Mouse (Mus musculus) brain, embryonic 14.5 days (tissue): Measurements from ENCODE around the gene Retn.

Source experiments
- CTCF ChIP-seq: fragments of 200-500 bp; IDR thresholded peaks from 2 replicates; pipeline ENCODE4 v1.5.1; 2012; ENCODE audit warnings: inconsistent platforms, mild to moderate bottlenecking, moderate library complexity, borderline replicate concordance; ENCODE audit not compliant: insufficient read depth, insufficient read length; ENCODE audit errors: extremely low read depth
- POLR2A ChIP-seq: fragments of 200-500 bp; IDR thresholded peaks from 2 replicates; pipeline ENCODE4 v1.6.1; 2012; ENCODE audit warnings: mild to moderate bottlenecking, inconsistent platforms, borderline replicate concordance; ENCODE audit not compliant: poor library complexity, insufficient read depth, insufficient read length, severe bottlenecking; ENCODE audit errors: extremely low read depth

DNA sequence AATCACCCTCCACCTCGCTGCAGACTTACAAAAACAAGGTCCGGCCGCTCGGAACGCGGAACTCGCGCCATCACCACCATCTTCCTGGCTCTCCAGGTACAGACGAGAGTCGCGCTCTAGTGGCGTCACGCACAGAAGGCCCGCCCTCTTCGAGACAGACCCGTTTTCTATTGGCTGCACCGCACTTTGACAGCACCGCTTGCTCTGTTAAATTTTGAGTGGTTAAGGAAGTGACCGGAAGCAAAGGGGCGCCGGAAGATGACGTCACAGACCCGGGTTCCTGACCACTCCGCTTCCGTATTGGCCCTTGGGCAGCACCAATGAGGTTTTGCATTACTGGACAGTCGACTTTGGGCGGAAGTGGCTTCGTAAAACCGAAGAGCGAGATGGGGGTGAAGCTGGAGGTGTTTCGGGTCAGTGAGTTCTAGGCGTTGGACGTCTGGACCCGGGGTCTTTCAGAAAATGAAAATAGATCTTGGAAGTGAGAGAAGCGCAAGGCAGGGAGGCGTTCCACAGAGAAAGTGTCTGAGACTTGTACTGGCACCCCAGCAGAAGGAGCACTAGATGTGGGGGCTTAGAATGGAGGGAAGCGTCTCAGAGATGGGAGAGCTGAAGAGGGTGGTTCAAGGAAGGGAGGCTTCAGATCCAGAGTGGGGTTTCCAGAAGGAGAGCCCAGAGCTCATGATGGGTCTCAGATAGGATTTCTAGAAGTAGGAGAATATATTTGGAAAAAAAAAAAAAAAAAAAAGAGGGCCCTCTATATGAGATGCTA lies 34.2 kb upstream of the Retn start, which contains the start of the genes Xab2 and Pet100:
- TF ChIP-seq CTCF (no peak), POLR2A (peak; percentile 42; the same call in 1 of the 2 replicates)
